Mouse (Mus musculus): ENCODE results near the gene Retnla.

- TF ChIP-seq CTCF (IDR thresholded peaks at IDR 0.05; ENCODE audit: low read depth), result no peak
- no peak for TF ChIP-seq EP300 (optimal IDR thresholded peaks at IDR 0.05)
Measured at GRCm38 (mm10) chr16:48829060-48829459, 13.3 kb upstream of the Retnla start.

Measured in stomach, postnatal 0 days (tissue).